Mouse (Mus musculus) hindbrain, postnatal 0 days (tissue): ENCODE results near the gene Axdnd1. TPM values are rescaled to one million over a fixed set of nuclear protein-coding genes. Genes with fewer than 3 reads are reported as not detected.

Experiments used
- ATAC-seq: fragments of 200-750 bp; cut with Nextera tagmentation; 2 replicates; pipeline ENCODE4 v1.8.0; 2017; ENCODE audit warnings: mild to moderate bottlenecking, moderate TSS enrichment, moderate library complexity
- DNase-seq: peaks from one replicate; pipeline ENCODE4 v3.0.0-alpha.2; 2015; ENCODE audit warnings: low spot score
- H3K27ac ChIP-seq: fragments of 300-500 bp; sonication (generic); 2 replicates; pipeline ENCODE4 v1.5.1; 2014; ENCODE audit warnings: mild to moderate bottlenecking
- H3K27me3 ChIP-seq: fragments of 300-500 bp; sonication (generic); 2 replicates; pipeline ENCODE4 v1.6.1; 2014; ENCODE audit warnings: low read length, mixed read lengths; ENCODE audit not compliant: insufficient read depth
- H3K36me3 ChIP-seq: fragments of 300-500 bp; sonication (generic); 2 replicates; pipeline ENCODE4 v1.6.1; 2014; ENCODE audit warnings: low read length, mixed read lengths; ENCODE audit not compliant: insufficient read depth
- H3K4me1 ChIP-seq: fragments of 300-500 bp; sonication (generic); 2 replicates; pipeline ENCODE4 v1.6.1; 2014; ENCODE audit warnings: antibody characterized with exemption, low read length, mixed read lengths; ENCODE audit not compliant: insufficient read depth
- H3K4me2 ChIP-seq: fragments of 300-500 bp; sonication (generic); 2 replicates; pipeline ENCODE4 v1.6.1; 2014; ENCODE audit warnings: low read depth, mild to moderate bottlenecking, low read length, moderate library complexity, mixed read lengths
- H3K4me3 ChIP-seq: fragments of 300-500 bp; sonication (generic); 2 replicates; pipeline ENCODE4 v1.5.1; 2014; ENCODE audit warnings: low read length
- H3K9ac ChIP-seq: fragments of 300-500 bp; sonication (generic); replicated peaks from 2 replicates; pipeline ENCODE4 v1.6.1; 2014; ENCODE audit warnings: mild to moderate bottlenecking, low read length, moderate library complexity, mixed read lengths
- H3K9me3 ChIP-seq: fragments of 300-500 bp; sonication (generic); 2 replicates; pipeline ENCODE4 v1.6.1; 2016; ENCODE audit warnings: low read length, mixed read lengths
- CTCF ChIP-seq: IDR thresholded peaks from 2 replicates; pipeline ENCODE4 v1.5.1; 2016; ENCODE audit warnings: antibody characterized with exemption, control low read depth, low read depth
- WGBS: fragments of 180-500 bp; shearing (Covaris S2); extraction: QIAGEN DNeasy Blood & Tissue Kit; methylation state at CpG from one replicate; pipeline ENCODE4 v1.1.7; 2014; 5-methylcytosine and 5-hydroxymethylcytosine counted together
- polyA plus RNA-seq: library from polyadenylated mRNA; unstranded; fragments of >200 nt; fragmentation: Nextera tagmentation; extraction: Ambion mirVana; gene quantifications from 2 replicates; pipeline ENCODE4 v1.2.1, GENCODE M21; 2015
- total RNA-seq: library from RNA; depleted of rRNA; stranded (reverse); fragments of >200 nt; gene quantifications from 2 replicates; pipeline ENCODE4 v1.2.3, GENCODE M21; 2014

The Axdnd1 gene
- total and polyA plus RNA-seq, 2 experiments from 2014 or later, result 0.16 to 0.40 TPM

- H3K9ac ChIP-seq, result no peak overlapping the region
- H3K9me3 ChIP-seq, result no peaks in the 10 kb centered on the region
- no peak for ATAC-seq
- no peaks in the 10 kb centered on the region for H3K4me1 ChIP-seq
- H3K27ac ChIP-seq, result no peak overlapping the region
- no peak overlapping the region for H3K4me2 ChIP-seq
- H3K4me3 ChIP-seq, result no peak overlapping the region
- TF ChIP-seq CTCF, result no peak
- WGBS, result 95% methylated on average over 12 of the region's 12 CpGs
- no peaks in the 10 kb centered on the region for H3K36me3 ChIP-seq
- H3K27me3 ChIP-seq, result no peaks in the 10 kb centered on the region
- no peak for DNase-seq
Measured at GRCm38 (mm10) chr1:156442266-156442665, 21.3 kb upstream of the Axdnd1 start.

DNA sequence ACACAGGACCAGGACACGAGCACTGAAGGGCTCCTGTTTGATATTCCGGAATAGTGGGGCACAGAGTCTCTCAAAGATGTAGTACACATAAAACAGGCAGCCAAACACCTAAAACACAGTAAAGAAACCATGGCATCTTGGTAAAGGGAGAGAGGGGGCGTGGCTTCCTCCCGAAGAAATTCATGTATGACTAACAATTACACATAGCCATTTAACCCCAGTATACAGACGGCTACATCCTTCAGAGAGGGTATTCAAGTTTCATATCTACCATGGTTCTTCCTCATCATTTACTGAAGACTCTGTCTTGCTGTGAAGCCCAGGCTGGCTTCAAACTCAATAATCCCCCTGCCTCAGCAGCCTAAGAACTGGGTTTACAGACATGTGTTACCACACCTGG, 16.8 kb upstream of the Axdnd1 start:
- TF ChIP-seq CTCF, result no peak
- no peaks in the 10 kb centered on the region for H3K9me3 ChIP-seq
- ATAC-seq (no peak), DNase-seq (no peak)
- no peak overlapping the region for H3K27ac ChIP-seq
- no peaks in the 10 kb centered on the region for H3K4me1 ChIP-seq
- no peak overlapping the region for H3K9ac ChIP-seq
- H3K27me3 ChIP-seq, result no peaks in the 10 kb centered on the region
- H3K4me3 ChIP-seq, result no peak overlapping the region
- 93% methylated on average over 5 of the region's 5 CpGs for WGBS
- H3K4me2 ChIP-seq, result no peak overlapping the region
- no peaks in the 10 kb centered on the region; the same call in 1 of the 2 replicates for H3K36me3 ChIP-seq

GRCm38 (mm10) chr1:156437016-156437708, 16.2 kb upstream of the Axdnd1 start:
- 94% methylated on average over 8 of the region's 8 CpGs for WGBS
- DNase-seq, result no peak
- Histone ChIP-seq H3K27me3 (no peaks in the 10 kb centered on the region), H3K4me3 (no peak overlapping the region), H3K9ac (no peak overlapping the region), H3K27ac (no peak overlapping the region), H3K4me2 (no peak overlapping the region), H3K4me1 (no peaks in the 10 kb centered on the region), H3K36me3 (no peaks in the 10 kb centered on the region; the same call in 1 of the 2 replicates), H3K9me3 (no peaks in the 10 kb centered on the region)
- no peak for ATAC-seq
- no peak for TF ChIP-seq CTCF

- H3K4me2 ChIP-seq, result no peak overlapping the region
- no peak for DNase-seq
- 92% methylated on average over 3 of the region's 3 CpGs for WGBS
Measured at GRCm38 (mm10) chr1:156433497-156433896, 12.5 kb upstream of the Axdnd1 start.

GRCm38 (mm10) chr1:156432498-156432897, 11.5 kb upstream of the Axdnd1 start:
- Histone ChIP-seq H3K4me2 (no peak overlapping the region), H3K27ac (no peak overlapping the region), H3K4me1 (no peaks in the 10 kb centered on the region), H3K27me3 (no peaks in the 10 kb centered on the region), H3K9me3 (no peaks in the 10 kb centered on the region), H3K36me3 (no peaks in the 10 kb centered on the region; the same call in 1 of the 2 replicates), H3K9ac (no peak overlapping the region), H3K4me3 (no peak overlapping the region)
- 84% methylated on average over 10 of the region's 10 CpGs for WGBS
- no peak for DNase-seq
- ATAC-seq, result no peak
- TF ChIP-seq CTCF, result no peak

More at GRCm38 (mm10) chr1:156433497-156433896, 12.5 kb upstream of the Axdnd1 start:
- H3K9me3 ChIP-seq, result no peaks in the 10 kb centered on the region
- no peaks in the 10 kb centered on the region for H3K4me1 ChIP-seq
- no peak overlapping the region for H3K27ac ChIP-seq
- H3K4me3 ChIP-seq, result no peak overlapping the region
- TF ChIP-seq CTCF, result no peak
- ATAC-seq, result no peak
- H3K27me3 ChIP-seq, result no peaks in the 10 kb centered on the region
- H3K9ac ChIP-seq, result no peak overlapping the region
- H3K36me3 ChIP-seq, result no peaks in the 10 kb centered on the region; the same call in 1 of the 2 replicates

- ATAC-seq (peak; percentile 81), DNase-seq (peak; percentile 70)
- no peak overlapping the region for H3K9ac ChIP-seq
- no peak for TF ChIP-seq CTCF
- no peaks in the 10 kb centered on the region for H3K9me3 ChIP-seq
- no peaks in the 10 kb centered on the region; the same call in 1 of the 2 replicates for H3K36me3 ChIP-seq
- H3K27ac ChIP-seq, result peak overlapping the region; percentile 63
- no peaks in the 10 kb centered on the region for H3K4me1 ChIP-seq
- H3K4me2 ChIP-seq, result no peak overlapping the region
- H3K27me3 ChIP-seq, result no peaks in the 10 kb centered on the region
- H3K4me3 ChIP-seq, result no peak overlapping the region
- WGBS, result 67% methylated on average over 6 of the region's 6 CpGs
Measured at GRCm38 (mm10) chr1:156428434-156428833, 7.5 kb upstream of the Axdnd1 start.

DNA sequence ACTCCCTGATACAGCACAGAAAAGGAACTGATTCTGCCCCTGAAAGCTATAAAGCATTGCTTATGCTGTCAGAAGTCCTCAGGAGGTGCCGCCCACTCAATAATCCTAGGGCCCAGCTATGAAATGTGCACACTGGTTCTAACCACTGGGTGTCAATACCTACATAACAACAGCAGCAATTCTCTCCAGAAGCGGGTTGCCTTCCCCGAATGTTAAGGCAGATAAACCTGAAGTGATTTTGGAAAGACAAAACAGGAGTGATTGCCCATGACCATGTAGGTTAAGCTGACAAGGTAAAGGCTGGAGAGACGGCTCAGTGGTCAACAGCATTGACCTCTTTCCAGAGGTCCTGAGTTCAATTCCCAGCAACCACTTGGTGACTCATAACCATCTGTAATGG, 4.8 kb upstream of the Axdnd1 start:
- no peak overlapping the region for H3K4me2 ChIP-seq
- no peak for ATAC-seq
- no peaks in the 10 kb centered on the region for H3K36me3 ChIP-seq
- no peak for TF ChIP-seq CTCF
- no peak overlapping the region for H3K9ac ChIP-seq
- no peak overlapping the region for H3K27ac ChIP-seq
- H3K27me3 ChIP-seq, result no peaks in the 10 kb centered on the region
- 94% methylated on average over 4 of the region's 4 CpGs for WGBS
- no peak for DNase-seq
- H3K9me3 ChIP-seq, result no peaks in the 10 kb centered on the region
- H3K4me1 ChIP-seq, result no peaks in the 10 kb centered on the region
- H3K4me3 ChIP-seq, result no peak overlapping the region
